In the genomic region with DNA sequence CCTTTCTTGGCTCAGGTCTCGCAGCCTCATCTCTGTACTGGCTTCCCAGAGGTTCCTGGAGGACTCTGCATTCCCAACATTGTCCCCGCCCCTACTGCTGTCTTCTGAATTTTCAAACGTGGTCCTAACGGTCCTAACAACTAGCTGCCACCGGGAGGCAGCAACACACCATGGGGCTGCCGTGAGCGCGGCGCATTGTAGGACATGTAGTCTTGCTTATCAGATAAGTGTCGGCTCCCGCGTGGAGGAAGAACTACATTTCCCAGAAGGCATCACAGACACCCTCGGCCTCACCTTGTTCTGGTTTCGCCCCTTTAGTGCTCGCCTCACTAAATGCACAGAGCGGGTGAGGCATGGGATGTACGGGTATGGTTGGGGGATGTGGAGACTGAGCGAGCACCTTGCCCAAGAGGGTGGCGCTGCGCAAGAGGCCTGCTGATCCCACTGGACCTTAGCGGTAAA, we compare ENCODE assay signal across 8 mouse cellular contexts. TPM values are rescaled to one million over a fixed set of nuclear protein-coding genes. Genes with fewer than 3 reads are reported as not detected.
DNase-seq lines count a peak whose midpoint lies in the region; ATAC-seq and TF ChIP-seq lines count a peak whose summit lies in the region.

No protein-coding gene starts in this region.

- H3K36me3 ChIP-seq in C2C12 (ENCODE audit: control insufficient read depth, insufficient read depth): no peaks in the 10 kb centered on the region
- H3K36me3 ChIP-seq in erythroblast, embryonic 14.5 days (ENCODE audit: control insufficient read depth): no peaks in the 10 kb centered on the region
- H3K36me3 ChIP-seq in heart, embryonic 11.5 days (ENCODE audit: control insufficient read depth, insufficient read depth, low read length): no peaks in the 10 kb centered on the region
- H3K36me3 ChIP-seq in kidney, embryonic 16.5 days (ENCODE audit: insufficient read depth, low read length): no peaks in the 10 kb centered on the region
- no peaks in the 10 kb centered on the region for H3K36me3 ChIP-seq in liver, adult 2 months (ENCODE audit: control insufficient read depth, insufficient read depth, low read length)
- no peaks in the 10 kb centered on the region for H3K36me3 ChIP-seq in myocyte (ENCODE audit: control insufficient read depth, insufficient read depth)
- no peaks in the 10 kb centered on the region for H3K36me3 ChIP-seq in splenic B cell, adult 2 months (ENCODE audit: control insufficient read depth, insufficient read depth, low read length, poor library complexity, severe bottlenecking)

- H3K4me2 ChIP-seq in heart, embryonic 11.5 days: peak overlapping the region; percentile 79
- peak overlapping the region; percentile 59 for H3K4me2 ChIP-seq in kidney, embryonic 16.5 days (replicated peaks; ENCODE audit: low read depth, low read length)
- peak overlapping the region; percentile 76 for H3K4me2 ChIP-seq in myocyte (ENCODE audit: low read depth)

- H3K79me2 ChIP-seq in C2C12 (ENCODE audit: control insufficient read depth, insufficient read depth) (no peaks in the 10 kb centered on the region), myocyte (ENCODE audit: control insufficient read depth, insufficient read depth) (no peaks in the 10 kb centered on the region)
- H3K79me2 ChIP-seq in liver, adult 2 months (ENCODE audit: control insufficient read depth, insufficient read depth, low read length): no peaks in the 10 kb centered on the region

- peak; percentile 99 for ATAC-seq in heart, embryonic 11.5 days (replicated peaks; ENCODE audit: insufficient number of reproducible peaks, low FRiP score, low TSS enrichment)
- ATAC-seq in kidney, embryonic 16.5 days (ENCODE audit: low FRiP score, low TSS enrichment): peak; percentile 99

- H3K9me3 ChIP-seq in erythroblast, embryonic 14.5 days (ENCODE audit: control insufficient read depth, low read length): no peaks in the 10 kb centered on the region
- H3K9me3 ChIP-seq in heart, embryonic 11.5 days (replicated peaks; ENCODE audit: control insufficient read depth, low read length): no peaks in the 10 kb centered on the region
- no peaks in the 10 kb centered on the region for H3K9me3 ChIP-seq in kidney, embryonic 16.5 days (ENCODE audit: low read length)

- peaks cover 7% of the 10 kb centered on the region for H3K4me1 ChIP-seq in erythroblast, embryonic 14.5 days (ENCODE audit: control insufficient read depth)
- H3K4me1 ChIP-seq in heart, embryonic 11.5 days (ENCODE audit: control insufficient read depth, insufficient read depth, low read length): no peaks in the 10 kb centered on the region
- no peaks in the 10 kb centered on the region for H3K4me1 ChIP-seq in kidney, embryonic 16.5 days (ENCODE audit: insufficient read depth, low read length)
- no peaks in the 10 kb centered on the region for H3K4me1 ChIP-seq in liver, adult 2 months (ENCODE audit: control insufficient read depth, insufficient read depth, low read length)

- WGBS in heart, embryonic 11.5 days (ENCODE audit: insufficient replicate concordance): 1% methylated on average over 21 of the region's 21 CpGs
- WGBS in kidney, embryonic 16.5 days: under 1% methylated on average over 21 of the region's 21 CpGs
- WGBS in liver, adult 2 months: under 1% methylated on average over 21 of the region's 21 CpGs

- TF ChIP-seq CTCF in C2C12 (IDR thresholded peaks at IDR 0.05; ENCODE audit: control insufficient read depth, insufficient read depth, insufficient read length): peak; percentile 91
- peak; percentile 91 for TF ChIP-seq CTCF in brain, embryonic 14.5 days (IDR thresholded peaks at IDR 0.05; ENCODE audit: borderline replicate concordance, extremely low read depth, insufficient read depth, insufficient read length)
- peak; percentile 98 for TF ChIP-seq CTCF in liver, adult 2 months (IDR thresholded peaks at IDR 0.05; ENCODE audit: low read depth, low read length)

- peak; percentile 99 for DNase-seq in brain, embryonic 14.5 days (ENCODE audit: low read depth)
- DNase-seq in liver, adult 2 months (ENCODE audit: extremely low read depth, low read depth, low spot score): peak; percentile 86
- DNase-seq in splenic B cell, adult 2 months (ENCODE audit: low read depth, low spot score): peak; percentile 96

- H3K27me3 ChIP-seq in C2C12 (ENCODE audit: control insufficient read depth, insufficient read depth, insufficient read length) (peaks cover 8% of the 10 kb centered on the region), myocyte (ENCODE audit: control insufficient read depth, insufficient read depth, insufficient read length) (peaks cover 8% of the 10 kb centered on the region)
- H3K27me3 ChIP-seq in erythroblast, embryonic 14.5 days (ENCODE audit: control insufficient read depth): no peaks in the 10 kb centered on the region
- H3K27me3 ChIP-seq in heart, embryonic 11.5 days (ENCODE audit: control insufficient read depth, insufficient read depth, low read length): no peaks in the 10 kb centered on the region
- H3K27me3 ChIP-seq in kidney, embryonic 16.5 days (ENCODE audit: insufficient read depth, low read length): no peaks in the 10 kb centered on the region
- no peaks in the 10 kb centered on the region for H3K27me3 ChIP-seq in liver, adult 2 months (ENCODE audit: control insufficient read depth, insufficient read depth, low read length)
- no peaks in the 10 kb centered on the region; the same call in 1 of the 2 replicates for H3K27me3 ChIP-seq in splenic B cell, adult 2 months (ENCODE audit: control insufficient read depth, insufficient read depth, low read length, poor library complexity, severe bottlenecking)

- H3K27ac ChIP-seq in heart, embryonic 11.5 days (ENCODE audit: low read depth, low read length): no peak overlapping the region
- H3K27ac ChIP-seq in kidney, embryonic 16.5 days (ENCODE audit: low read length): no peak overlapping the region
- no peak overlapping the region for H3K27ac ChIP-seq in liver, adult 2 months (replicated peaks; ENCODE audit: insufficient read depth, low read depth, low read length)

- H3K4me3 ChIP-seq in C2C12 (ENCODE audit: insufficient read depth, poor library complexity, severe bottlenecking) (no peak overlapping the region), myocyte (peak overlapping the region; percentile 13)
- H3K4me3 ChIP-seq in erythroblast, embryonic 14.5 days (replicated peaks): peak overlapping the region; percentile 62
- peak overlapping the region; percentile 49 for H3K4me3 ChIP-seq in heart, embryonic 11.5 days (ENCODE audit: low read depth, low read length)
- peak overlapping the region; percentile 52 for H3K4me3 ChIP-seq in kidney, embryonic 16.5 days (ENCODE audit: low read length)
- H3K4me3 ChIP-seq in liver, adult 2 months (ENCODE audit: insufficient read depth, low read depth, low read length): peak overlapping the region; percentile 67

- H3K9ac ChIP-seq in heart, embryonic 11.5 days (ENCODE audit: low read depth, low read length): peak overlapping the region; percentile 71
- H3K9ac ChIP-seq in kidney, embryonic 16.5 days (replicated peaks; ENCODE audit: low read length): peak overlapping the region; percentile 61
- H3K9ac ChIP-seq in liver, adult 2 months (ENCODE audit: low read depth, low read length): peak overlapping the region; percentile 63

- peak; percentile 52; the same call in 1 of the 2 replicates for TF ChIP-seq POLR2A in brain, embryonic 14.5 days (IDR thresholded peaks at IDR 0.05; ENCODE audit: borderline replicate concordance, extremely low read depth, insufficient read depth, insufficient read length, poor library complexity, severe bottlenecking)
- no peak for TF ChIP-seq POLR2A in liver, adult 2 months (IDR thresholded peaks at IDR 0.05; ENCODE audit: extremely low read depth, insufficient read depth, low read length)
- TF ChIP-seq POLR2A in myocyte (IDR thresholded peaks at IDR 0.05; ENCODE audit: insufficient read length, low read depth): peak; percentile 34

- no peaks in the 10 kb centered on the region for H3K79me3 ChIP-seq in C2C12 (ENCODE audit: low read depth)

- peak overlapping the region; percentile 73 for H3ac ChIP-seq in C2C12 (ENCODE audit: control insufficient read depth, insufficient read length, low read depth)
- no peak overlapping the region for H3ac ChIP-seq in myocyte (ENCODE audit: control insufficient read depth, insufficient read length)

RNA-seq across cellular contexts. Expression of a gene that starts 11.0 kb away (rescaled TPM):
- 0.20 TPM for polyA plus RNA-seq in C2C12 (2012; fragmentation: generic; extraction: Trizol)
- polyA plus RNA-seq in brain, embryonic 14.5 days (2012; rRNA removed): 29.1 and 39.2 TPM in 2 replicates
- 0.05 TPM in 1 of 2 replicates, not detected in the other for polyA plus RNA-seq in erythroblast, embryonic 14.5 days (2012)
- 1.4 and 1.5 TPM in 2 replicates for polyA plus RNA-seq in heart, embryonic 11.5 days (2014; fragmentation: Nextera tagmentation; extraction: Ambion mirVana)
- 6.8 and 8.3 TPM in 2 replicates for polyA plus RNA-seq in kidney, embryonic 16.5 days (2015; fragmentation: Nextera tagmentation; extraction: Ambion mirVana)
- total RNA-seq in liver, adult 2 months (2014; rRNA removed): 0.74 and 1.7 TPM in 2 replicates
- polyA plus RNA-seq in liver, adult 2 months (2012; rRNA removed): 12.9 and 22.2 TPM in 2 replicates
- polyA plus RNA-seq in myocyte (2012; fragmentation: generic; extraction: Trizol): 0.66 TPM

RNA-seq across cellular contexts. Expression of a gene that starts 40.0 kb away (rescaled TPM):
- polyA plus RNA-seq in C2C12 (2012; fragmentation: generic; extraction: Trizol): not detected
- 21.7 and 27.8 TPM in 2 replicates for polyA plus RNA-seq in brain, embryonic 14.5 days (2012; rRNA removed)
- polyA plus RNA-seq in erythroblast, embryonic 14.5 days (2012): 0.91 and 1.6 TPM in 2 replicates
- 8.9 and 9.2 TPM in 2 replicates for polyA plus RNA-seq in heart, embryonic 11.5 days (2014; fragmentation: Nextera tagmentation; extraction: Ambion mirVana)
- 29.3 and 31.4 TPM in 2 replicates for polyA plus RNA-seq in kidney, embryonic 16.5 days (2015; fragmentation: Nextera tagmentation; extraction: Ambion mirVana)
- 46.1 and 57.6 TPM in 2 replicates for total RNA-seq in liver, adult 2 months (2014; rRNA removed)
- 48.1 and 86.4 TPM in 2 replicates for polyA plus RNA-seq in liver, adult 2 months (2012; rRNA removed)
- not detected for polyA plus RNA-seq in myocyte (2012; fragmentation: generic; extraction: Trizol)

RNA-seq across cellular contexts. Expression of a gene that starts 46.1 kb away (rescaled TPM):
- not detected for polyA plus RNA-seq in C2C12 (2012; fragmentation: generic; extraction: Trizol)
- 0.90 and 1.4 TPM in 2 replicates for polyA plus RNA-seq in brain, embryonic 14.5 days (2012; rRNA removed)
- not detected in 2 replicates for polyA plus RNA-seq in erythroblast, embryonic 14.5 days (2012)
- polyA plus RNA-seq in heart, embryonic 11.5 days (2014; fragmentation: Nextera tagmentation; extraction: Ambion mirVana): 0.53 and 0.99 TPM in 2 replicates
- 0.63 and 0.84 TPM in 2 replicates for polyA plus RNA-seq in kidney, embryonic 16.5 days (2015; fragmentation: Nextera tagmentation; extraction: Ambion mirVana)
- 1.9 and 2.1 TPM in 2 replicates for total RNA-seq in liver, adult 2 months (2014; rRNA removed)
- polyA plus RNA-seq in liver, adult 2 months (2012; rRNA removed): 3.3 and 5.0 TPM in 2 replicates
- polyA plus RNA-seq in myocyte (2012; fragmentation: generic; extraction: Trizol): not detected

RNA-seq across cellular contexts. Expression of a gene that starts 48.0 kb away (rescaled TPM):
- polyA plus RNA-seq in C2C12 (2012; fragmentation: generic; extraction: Trizol) (0.04 TPM), myocyte (2012; fragmentation: generic; extraction: Trizol) (0.07 TPM)
- polyA plus RNA-seq in brain, embryonic 14.5 days (2012; rRNA removed): 2.3 and 3.6 TPM in 2 replicates
- polyA plus RNA-seq in erythroblast, embryonic 14.5 days (2012): 0.23 and 0.30 TPM in 2 replicates
- polyA plus RNA-seq in heart, embryonic 11.5 days (2014; fragmentation: Nextera tagmentation; extraction: Ambion mirVana): 1.0 and 1.4 TPM in 2 replicates
- polyA plus RNA-seq in kidney, embryonic 16.5 days (2015; fragmentation: Nextera tagmentation; extraction: Ambion mirVana): 1.6 and 2.0 TPM in 2 replicates
- total RNA-seq in liver, adult 2 months (2014; rRNA removed): 0.55 and 1.0 TPM in 2 replicates
- 0.52 and 0.92 TPM in 2 replicates for polyA plus RNA-seq in liver, adult 2 months (2012; rRNA removed)

RNA-seq across cellular contexts. Expression of a gene that starts 49.8 kb away (rescaled TPM):
- polyA plus RNA-seq in C2C12 (2012; fragmentation: generic; extraction: Trizol): 9.9 TPM
- 17.6 and 24.7 TPM in 2 replicates for polyA plus RNA-seq in brain, embryonic 14.5 days (2012; rRNA removed)
- 0.45 and 0.47 TPM in 2 replicates for polyA plus RNA-seq in erythroblast, embryonic 14.5 days (2012)
- polyA plus RNA-seq in heart, embryonic 11.5 days (2014; fragmentation: Nextera tagmentation; extraction: Ambion mirVana): 14.6 and 16.6 TPM in 2 replicates
- 17.2 and 18.1 TPM in 2 replicates for polyA plus RNA-seq in kidney, embryonic 16.5 days (2015; fragmentation: Nextera tagmentation; extraction: Ambion mirVana)
- 4.0 and 4.4 TPM in 2 replicates for total RNA-seq in liver, adult 2 months (2014; rRNA removed)
- polyA plus RNA-seq in liver, adult 2 months (2012; rRNA removed): 15.8 and 16.2 TPM in 2 replicates
- polyA plus RNA-seq in myocyte (2012; fragmentation: generic; extraction: Trizol): 13.6 TPM
